Mouse (Mus musculus): ENCODE data around the gene Slc15a5. TPM values are rescaled to one million over a fixed set of nuclear protein-coding genes. Genes with fewer than 3 reads are reported as not detected.
"Not testable (repeated sequence)": the region's sequence is repeated elsewhere in the genome, so short reads cannot be mapped to it uniquely, and the experiment has no call there.

Gene Slc15a5
- polyA plus RNA-seq, 1 experiment: not detected

- no peaks in the 10 kb centered on the region for H3K36me3 ChIP-seq (ENCODE audit: control insufficient read depth, insufficient read depth, low read length)
- no peak for DNase-seq (ENCODE audit: low read depth in 1 of 2, low spot score in 2 of 2)
- H3K4me1 ChIP-seq (ENCODE audit: control insufficient read depth, insufficient read depth, insufficient read length): no peaks in the 10 kb centered on the region
- no peaks in the 10 kb centered on the region for H3K27me3 ChIP-seq (ENCODE audit: control insufficient read depth, insufficient read depth, low read length)
- H3K4me3 ChIP-seq (ENCODE audit: extremely low read depth, insufficient read depth, insufficient read length): no peak overlapping the region
- 44% methylated on average over 3 of the region's 3 CpGs for WGBS
- H3K27ac ChIP-seq (ENCODE audit: insufficient read depth, low read length): no peak overlapping the region
- no peak for TF ChIP-seq CTCF (IDR thresholded peaks at IDR 0.05; ENCODE audit: extremely low read depth, insufficient read depth, insufficient read length, insufficient replicate concordance)
- TF ChIP-seq POLR2A (IDR thresholded peaks at IDR 0.05; ENCODE audit: low read depth, low read length): no peak
Observed at GRCm38 (mm10) chr6:138095060-138095459, 15.3 kb upstream of the Slc15a5 start.

GRCm38 (mm10) chr6:138092432-138092831 is 12.7 kb upstream of the Slc15a5 start:
- TF ChIP-seq POLR2A (IDR thresholded peaks at IDR 0.05; ENCODE audit: low read depth, low read length) (no peak), CTCF (IDR thresholded peaks at IDR 0.05; ENCODE audit: extremely low read depth, insufficient read depth, insufficient read length, insufficient replicate concordance) (no peak)
- no peaks in the 10 kb centered on the region for H3K36me3 ChIP-seq (ENCODE audit: control insufficient read depth, insufficient read depth, low read length)
- H3K4me1 ChIP-seq (ENCODE audit: control insufficient read depth, insufficient read depth, insufficient read length): no peaks in the 10 kb centered on the region
- DNase-seq (ENCODE audit: low read depth in 1 of 2, low spot score in 2 of 2): no peak
- no peak overlapping the region for H3K27ac ChIP-seq (ENCODE audit: insufficient read depth, low read length)
- no peaks in the 10 kb centered on the region for H3K27me3 ChIP-seq (ENCODE audit: control insufficient read depth, insufficient read depth, low read length)
- 89% methylated on average over 7 of the region's 7 CpGs for WGBS
- no peak overlapping the region for H3K4me3 ChIP-seq (ENCODE audit: extremely low read depth, insufficient read depth, insufficient read length)

GRCm38 (mm10) chr6:138089084-138089483 is 9.4 kb upstream of the Slc15a5 start:
- no peaks in the 10 kb centered on the region for H3K36me3 ChIP-seq (ENCODE audit: control insufficient read depth, insufficient read depth, low read length)
- H3K4me3 ChIP-seq (ENCODE audit: extremely low read depth, insufficient read depth, insufficient read length): no peak overlapping the region
- WGBS: 62% methylated on average over 8 of the region's 8 CpGs
- H3K27me3 ChIP-seq (ENCODE audit: control insufficient read depth, insufficient read depth, low read length): no peaks in the 10 kb centered on the region
- no peak for DNase-seq (ENCODE audit: low read depth in 1 of 2, low spot score in 2 of 2)
- no peaks in the 10 kb centered on the region for H3K4me1 ChIP-seq (ENCODE audit: control insufficient read depth, insufficient read depth, insufficient read length)
- no peak overlapping the region for H3K27ac ChIP-seq (ENCODE audit: insufficient read depth, low read length)
- TF ChIP-seq POLR2A (IDR thresholded peaks at IDR 0.05; ENCODE audit: low read depth, low read length): no peak
- no peak for TF ChIP-seq CTCF (IDR thresholded peaks at IDR 0.05; ENCODE audit: extremely low read depth, insufficient read depth, insufficient read length, insufficient replicate concordance)

GRCm38 (mm10) chr6:138086421-138086820 is 6.7 kb upstream of the Slc15a5 start:
- H3K27me3 ChIP-seq (ENCODE audit: control insufficient read depth, insufficient read depth, low read length); H3K4me1 ChIP-seq (ENCODE audit: control insufficient read depth, insufficient read depth, insufficient read length); H3K4me3 ChIP-seq (ENCODE audit: extremely low read depth, insufficient read depth, insufficient read length); DNase-seq (ENCODE audit: low read depth in 1 of 2, low spot score in 2 of 2); H3K27ac ChIP-seq (ENCODE audit: insufficient read depth, low read length); H3K36me3 ChIP-seq (ENCODE audit: control insufficient read depth, insufficient read depth, low read length): not testable (repeated sequence)

GRCm38 (mm10) chr6:138080778-138081549 is 1.2 kb upstream of the Slc15a5 start:
- Histone ChIP-seq H3K27ac (ENCODE audit: insufficient read depth, low read length) (no peak overlapping the region), H3K4me3 (ENCODE audit: extremely low read depth, insufficient read depth, insufficient read length) (no peak overlapping the region), H3K4me1 (ENCODE audit: control insufficient read depth, insufficient read depth, insufficient read length) (no peaks in the 10 kb centered on the region), H3K27me3 (ENCODE audit: control insufficient read depth, insufficient read depth, low read length) (no peaks in the 10 kb centered on the region), H3K36me3 (ENCODE audit: control insufficient read depth, insufficient read depth, low read length) (no peaks in the 10 kb centered on the region)
- TF ChIP-seq POLR2A (IDR thresholded peaks at IDR 0.05; ENCODE audit: low read depth, low read length) (no peak), CTCF (IDR thresholded peaks at IDR 0.05; ENCODE audit: extremely low read depth, insufficient read depth, insufficient read length, insufficient replicate concordance) (no peak)
- WGBS: 84% methylated on average over 6 of the region's 6 CpGs
- no peak for DNase-seq (ENCODE audit: low read depth in 1 of 2, low spot score in 2 of 2)

GRCm38 (mm10) chr6:138077681-138078439 is 1.9 kb downstream of the Slc15a5 start:
- Histone ChIP-seq H3K36me3 (ENCODE audit: control insufficient read depth, insufficient read depth, low read length) (no peaks in the 10 kb centered on the region), H3K4me1 (ENCODE audit: control insufficient read depth, insufficient read depth, insufficient read length) (no peaks in the 10 kb centered on the region), H3K27ac (ENCODE audit: insufficient read depth, low read length) (no peak overlapping the region), H3K4me3 (ENCODE audit: extremely low read depth, insufficient read depth, insufficient read length) (no peak overlapping the region), H3K27me3 (ENCODE audit: control insufficient read depth, insufficient read depth, low read length) (no peaks in the 10 kb centered on the region)
- no peak for DNase-seq (ENCODE audit: low read depth in 1 of 2, low spot score in 2 of 2)
- WGBS: 78% methylated on average over 5 of the region's 5 CpGs
- TF ChIP-seq CTCF (IDR thresholded peaks at IDR 0.05; ENCODE audit: extremely low read depth, insufficient read depth, insufficient read length, insufficient replicate concordance): no peak
- no peak for TF ChIP-seq POLR2A (IDR thresholded peaks at IDR 0.05; ENCODE audit: low read depth, low read length)

- H3K36me3 ChIP-seq (ENCODE audit: control insufficient read depth, insufficient read depth, low read length): no peaks in the 10 kb centered on the region
- no peak for TF ChIP-seq POLR2A (IDR thresholded peaks at IDR 0.05; ENCODE audit: low read depth, low read length)
- TF ChIP-seq CTCF (IDR thresholded peaks at IDR 0.05; ENCODE audit: extremely low read depth, insufficient read depth, insufficient read length, insufficient replicate concordance): no peak
- H3K27me3 ChIP-seq (ENCODE audit: control insufficient read depth, insufficient read depth, low read length): no peaks in the 10 kb centered on the region
- DNase-seq (ENCODE audit: low read depth in 1 of 2, low spot score in 2 of 2): no peak
- 95% methylated on average over 1 of the region's 1 CpGs for WGBS
- no peak overlapping the region for H3K27ac ChIP-seq (ENCODE audit: insufficient read depth, low read length)
- H3K4me1 ChIP-seq (ENCODE audit: control insufficient read depth, insufficient read depth, insufficient read length): no peaks in the 10 kb centered on the region
- no peak overlapping the region for H3K4me3 ChIP-seq (ENCODE audit: extremely low read depth, insufficient read depth, insufficient read length)
Observed at GRCm38 (mm10) chr6:138075723-138076122, 4.0 kb downstream of the Slc15a5 start.
